Mouse (Mus musculus): ENCODE results near the gene Rbm8a. TPM values are rescaled to one million over a fixed set of nuclear protein-coding genes. Genes with fewer than 3 reads are reported as not detected.

Rbm8a gene
- 10 to 100 TPM; 84.7 to 87.2 TPM for total RNA-seq (2023)

GRCm38 (mm10) chr3:96629729-96630600 lies at the start of gene Rbm8a:
Rbm8a (plus strand) TSS chr3:96629933.

DNA sequence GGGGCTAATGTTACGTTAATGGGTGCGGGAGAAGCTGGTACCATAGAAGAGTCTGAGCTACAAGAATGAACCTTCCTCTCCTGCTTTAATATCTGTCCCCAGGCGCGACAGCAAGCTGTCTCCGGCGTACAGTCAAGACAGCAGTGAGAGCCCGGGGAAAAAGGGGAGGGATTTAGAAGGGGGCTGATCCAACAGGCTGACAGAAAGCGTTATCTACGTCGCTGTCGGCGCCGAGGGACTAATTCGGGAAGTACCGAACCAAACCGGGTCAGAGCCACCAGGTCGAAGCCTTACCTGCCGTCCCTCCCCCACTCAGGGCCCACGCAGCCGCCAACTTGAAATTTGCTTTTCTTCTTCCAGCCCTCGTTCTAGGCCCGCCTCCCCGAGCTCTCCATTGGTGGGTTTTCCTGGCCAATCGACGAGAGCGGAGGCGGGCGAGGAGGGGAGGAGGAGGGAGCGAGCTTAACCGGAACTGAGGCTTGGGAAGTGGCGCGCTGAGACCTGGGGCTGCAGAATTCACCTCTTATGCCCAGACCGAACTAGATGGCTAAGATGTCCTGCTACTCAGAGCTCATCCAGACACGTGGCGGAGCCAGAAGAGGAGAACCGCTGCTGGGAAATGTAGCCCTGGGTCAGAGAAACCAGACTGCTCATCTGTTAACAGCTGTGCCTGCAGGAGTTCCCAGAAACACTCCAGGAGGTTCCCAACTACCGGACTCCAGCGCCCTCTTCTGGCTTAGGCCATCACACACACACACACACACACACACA lies 35.8 kb upstream of the Rbm8a start, which contains the start of gene Polr3gl:
Gene Polr3gl (minus strand): TSS at position 392 of the 771 bp plus-strand sequence.

DNA sequence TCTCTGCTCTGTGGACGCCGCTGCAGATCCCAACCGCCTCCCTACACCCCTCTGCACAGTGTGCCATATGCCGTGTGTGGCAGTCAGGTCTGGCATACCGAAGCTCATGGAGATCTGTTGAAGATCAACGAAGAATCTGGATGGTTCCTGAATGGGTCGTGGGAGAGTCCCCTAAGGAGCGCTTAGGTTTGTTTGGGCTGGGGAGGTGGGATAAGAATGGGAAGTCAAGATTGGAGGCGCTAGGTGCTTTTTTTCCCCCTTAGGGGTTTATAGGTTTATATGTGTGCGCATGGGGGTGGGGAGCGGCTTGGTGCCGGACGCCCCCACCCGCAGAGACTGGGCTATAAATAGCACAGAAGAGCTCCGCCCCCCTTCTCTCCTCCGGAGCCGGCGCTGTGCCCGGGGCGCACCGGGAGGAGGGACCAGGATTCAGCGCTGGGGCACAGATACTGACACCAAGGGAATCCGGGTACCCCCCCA lies 33.5 kb upstream of the Rbm8a start, which contains the start of gene Ankrd34a:
Gene Ankrd34a (plus strand): TSS at position 409 of the 480 bp plus-strand sequence.

DNA sequence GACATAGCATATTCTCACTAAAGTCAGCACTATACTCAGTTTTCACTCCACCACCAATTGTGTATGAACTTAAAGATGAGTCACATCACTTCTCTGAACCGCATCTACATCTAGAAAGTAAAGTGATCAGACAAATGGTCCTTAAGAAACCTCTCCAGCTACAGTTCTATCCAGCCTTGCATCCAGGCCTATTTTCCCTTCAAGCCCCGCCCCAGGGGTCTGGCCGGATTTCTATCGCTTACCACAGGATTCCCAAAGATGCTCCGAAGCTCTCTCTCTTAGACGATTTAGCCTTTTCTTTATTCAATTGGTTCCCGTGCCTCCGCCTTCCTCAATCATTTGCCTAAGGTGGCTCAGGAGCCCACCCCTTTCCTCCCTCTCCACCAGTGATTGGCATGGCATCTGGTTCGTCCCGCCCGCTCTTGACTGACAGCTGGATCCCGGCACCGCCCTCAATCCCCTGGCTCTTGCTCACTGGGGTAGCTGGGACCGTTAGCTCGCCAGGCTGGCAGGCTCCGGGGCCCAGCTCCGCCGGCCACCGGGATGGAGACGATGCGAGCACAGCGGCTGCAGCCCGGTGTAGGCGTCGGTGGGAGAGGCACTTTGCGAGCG lies 29.0 kb upstream of the Rbm8a start, which contains the start of gene Lix1l:
Gene Lix1l (plus strand): TSS at position 511 of the 612 bp plus-strand sequence.

GRCm38 (mm10) chr3:96634928-96635879 lies 5.5 kb downstream of the Rbm8a start, which contains the start of the genes Pex11b and Gm42957:
Pex11b (plus strand) TSS chr3:96635376.
Gm42957 (plus strand) TSS chr3:96635474.

GRCm38 (mm10) chr3:96645018-96645649 lies 15.4 kb downstream of the Rbm8a start, which contains the start of gene Itga10:
Itga10 (plus strand) TSS chr3:96645584.

DNA sequence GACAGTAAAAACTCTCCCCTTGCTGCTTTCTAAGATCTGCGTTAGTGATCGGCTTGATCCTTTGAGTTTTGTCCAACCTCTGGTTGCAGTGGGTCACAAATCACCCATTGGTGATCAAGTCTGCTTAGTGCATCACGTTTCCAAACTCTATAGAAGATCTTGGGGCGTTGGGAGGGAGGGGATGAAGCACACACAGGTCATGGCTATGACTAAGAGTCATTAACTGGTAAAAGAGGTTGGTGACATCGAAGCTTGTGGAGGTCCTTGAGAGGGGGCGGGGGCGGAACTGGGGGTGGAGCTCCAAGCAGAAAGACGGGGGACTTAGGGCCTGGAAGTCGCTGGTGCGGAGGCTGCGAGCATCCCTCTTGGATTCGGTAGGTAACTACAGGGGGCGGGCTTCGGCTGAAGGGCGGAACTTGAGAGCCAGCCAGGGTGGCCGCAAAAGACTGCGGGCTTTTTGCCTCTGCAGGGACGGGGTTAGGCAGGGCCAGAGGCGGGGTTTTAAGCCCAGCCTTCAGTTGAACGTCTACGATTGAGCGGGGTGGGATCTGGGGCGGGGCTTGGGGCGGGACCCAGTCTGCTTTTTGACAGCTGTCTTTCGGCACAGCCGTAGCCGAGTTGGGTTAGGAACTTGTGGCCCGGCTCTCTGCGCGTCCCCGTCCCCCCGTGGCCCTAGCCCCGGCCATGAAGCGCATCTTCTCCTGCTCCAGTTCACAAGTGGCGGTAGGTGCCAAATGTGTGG lies 40.2 kb downstream of the Rbm8a start, which contains the start of gene Ankrd35:
Gene Ankrd35 (plus strand): TSS at position 405 of the 742 bp plus-strand sequence.

Other genes with a start within 250 kb of the Rbm8a start
- not detected for gene BC107364, start 177.6 kb upstream of the Rbm8a start, total RNA-seq (2023)
- gene Hfe2, start 104.8 kb upstream of the Rbm8a start, total RNA-seq (2023), result not detected
- gene Txnip, start 72.0 kb upstream of the Rbm8a start, total RNA-seq (2023), result 100 to 1,000 TPM; 532 to 583 TPM
- not detected for gene Gm16253, start 52.9 kb upstream of the Rbm8a start, total RNA-seq (2023)
- gene Polr3gl, start 35.8 kb upstream of the Rbm8a start, total RNA-seq (2023), result 10 to 100 TPM; 28.1 to 36.3 TPM
- not detected for gene Ankrd34a, start 33.3 kb upstream of the Rbm8a start, total RNA-seq (2023)
- gene Lix1l, start 28.8 kb upstream of the Rbm8a start, total RNA-seq (2023), result under 1 TPM in 1 of 2 experiments, not detected in 1; 0.50 TPM
- 10 to 100 TPM; 20.8 to 23.0 TPM for gene Pex11b, start 5.4 kb downstream of the Rbm8a start, total RNA-seq (2023)
- gene Gm42957, start 5.5 kb downstream of the Rbm8a start, total RNA-seq (2023), result under 1 TPM; 0.29 to 0.39 TPM
- 1 to 10 TPM; 2.1 to 2.9 TPM for gene Itga10, start 15.7 kb downstream of the Rbm8a start, total RNA-seq (2023)
- under 1 TPM in 1 of 2 experiments, not detected in 1; 0.15 TPM for gene Ankrd35, start 40.2 kb downstream of the Rbm8a start, total RNA-seq (2023)
- gene Pias3, start 66.5 kb downstream of the Rbm8a start, total RNA-seq (2023), result 10 to 100 TPM; 21.5 to 23.0 TPM
- gene Nudt17, start 78.6 kb downstream of the Rbm8a start, total RNA-seq (2023), result 1 to 10 TPM; 2.7 to 4.4 TPM
- 10 to 100 TPM; 65.6 TPM for gene Polr3c, start 97.7 kb downstream of the Rbm8a start, total RNA-seq (2023)
- 10 to 100 TPM; 49.3 to 52.8 TPM for gene Rnf115, start 97.7 kb downstream of the Rbm8a start, total RNA-seq (2023)
- gene Pdzk1, start 199.4 kb downstream of the Rbm8a start, total RNA-seq (2023), result 1 to 10 TPM in 1 of 2 experiments, not detected in 1; 1.3 TPM
- gene Cd160, start 199.4 kb downstream of the Rbm8a start, total RNA-seq (2023), result 10 to 100 TPM; 20.5 to 27.5 TPM